7 mouse cellular contexts compared by ENCODE assay signal in genomic region chr2:174008350-174009218, GRCm38 (mm10).
DNase-seq lines count a peak whose midpoint lies in the region; ATAC-seq and TF ChIP-seq lines count a peak whose summit lies in the region.

No protein-coding gene starts in this region.

- H3K27me3 ChIP-seq in E14TG2a.4 (ENCODE audit: insufficient read depth, low read length): peaks cover 6% of the 10 kb centered on the region; the same call in 1 of the 2 replicates
- H3K27me3 ChIP-seq in liver, embryonic 11.5 days (replicated peaks; ENCODE audit: control insufficient read depth, insufficient read depth, low read length): no peaks in the 10 kb centered on the region

- no peak for ATAC-seq in activated CD4-positive, CD25-positive, alpha-beta regulatory T cell, adult 4 months
- no peak; the same call in 1 of the 2 replicates for ATAC-seq in liver, embryonic 11.5 days (replicated peaks; ENCODE audit: low FRiP score)

- peak overlapping the region; percentile 56 for H3K4me3 ChIP-seq in E14TG2a.4 (replicated peaks; ENCODE audit: low read length)
- H3K4me3 ChIP-seq in gastrocnemius, adult 2 months: no peak overlapping the region
- no peak overlapping the region for H3K4me3 ChIP-seq in liver, embryonic 11.5 days (ENCODE audit: low read depth, low read length)

- H3K9me3 ChIP-seq in E14TG2a.4 (ENCODE audit: low read length): no peaks in the 10 kb centered on the region
- H3K9me3 ChIP-seq in liver, embryonic 11.5 days (ENCODE audit: control insufficient read depth, low read length): no peaks in the 10 kb centered on the region

- no peak overlapping the region for H3K9ac ChIP-seq in liver, embryonic 11.5 days (ENCODE audit: low read depth, low read length)

- WGBS in liver, embryonic 11.5 days: 58% methylated on average over 19 of the region's 19 CpGs

- H3K4me1 ChIP-seq in E14TG2a.4 (replicated peaks; ENCODE audit: low read depth, low read length): peaks cover 23% of the 10 kb centered on the region
- H3K4me1 ChIP-seq in liver, embryonic 11.5 days (replicated peaks; ENCODE audit: control insufficient read depth, insufficient read depth, low read length): no peaks in the 10 kb centered on the region

- no peaks in the 10 kb centered on the region for H3K36me3 ChIP-seq in E14TG2a.4 (ENCODE audit: insufficient read depth, low read length)
- no peaks in the 10 kb centered on the region for H3K36me3 ChIP-seq in liver, embryonic 11.5 days (ENCODE audit: control insufficient read depth, insufficient read depth, low read length)

- peak overlapping the region; percentile 72 for H3K27ac ChIP-seq in gastrocnemius, adult 2 months
- H3K27ac ChIP-seq in liver, embryonic 11.5 days (ENCODE audit: low read depth, low read length): no peak overlapping the region

- H3K4me2 ChIP-seq in liver, embryonic 11.5 days: no peak overlapping the region

- intact Hi-C loops in gastrocnemius, adult 2 months (cut with DNase I): no loop called here

- no peak for TF ChIP-seq CTCF in E14TG2a.4 (conservative IDR thresholded peaks at IDR 0.05; ENCODE audit: low read length)
- TF ChIP-seq CTCF in gastrocnemius, adult 2 months (IDR thresholded peaks at IDR 0.05): no peak

- peak; percentile 36 for DNase-seq in ES-CJ7 (ENCODE audit: low read depth, low spot score)
- DNase-seq in gastrocnemius, adult 2 months: peak; percentile 64
- DNase-seq in mesoderm, embryonic 11.5 days (ENCODE audit: low read depth, low spot score): peak; percentile 77
- DNase-seq in liver, embryonic 11.5 days (ENCODE audit: low spot score): no peak
- no peak for DNase-seq in layer of hippocampus, postnatal 36 days

Comparison
In these comparisons a context has a peak if more than half of its experiments do, and no peak if none do; other contexts are left out.
1. DNase-seq: peak in ES-CJ7 (single experiment), gastrocnemius, adult 2 months (single experiment) and mesoderm, embryonic 11.5 days (single experiment); none in liver, embryonic 11.5 days (single experiment) and layer of hippocampus, postnatal 36 days (0 of 2).